Mouse (Mus musculus) erythroblast, embryonic 14.5 days (primary cell): ENCODE measurements around the gene S1pr1.

ENCODE experiments used
- GATA1 ChIP-seq: IDR thresholded peaks from 2 replicates; pipeline ENCODE4 v1.6.1; 2012; ENCODE audit warnings: low read length, inconsistent platforms, mixed read lengths
- TAL1 ChIP-seq: IDR thresholded peaks from 3 replicates; pipeline ENCODE4 v1.6.1; 2012; ENCODE audit warnings: low read length, inconsistent platforms, mixed read lengths

DNA sequence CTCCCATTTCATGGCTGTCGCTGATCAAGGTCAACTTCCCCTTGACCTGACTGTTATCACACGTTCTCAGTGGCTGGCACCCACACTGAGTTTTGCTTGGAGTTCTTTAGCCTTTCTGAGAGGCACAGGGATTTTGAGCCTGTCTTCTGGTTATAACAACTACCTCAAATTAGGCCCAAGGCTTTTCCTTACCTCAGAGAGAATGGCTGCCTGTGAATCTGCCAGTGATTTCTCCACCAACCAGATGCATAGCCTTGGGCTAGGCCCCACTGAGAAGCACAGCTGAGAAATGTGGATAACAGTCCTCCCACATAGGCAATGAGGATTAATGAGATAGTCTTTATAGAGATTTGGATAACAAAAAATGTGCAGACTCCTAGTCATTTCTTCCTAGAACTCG, 50.4 kb downstream of the S1pr1 start:
- TF ChIP-seq GATA1 (no peak), TAL1 (no peak)
